Mouse (Mus musculus) hindbrain, embryonic 14.5 days (tissue): ENCODE data around the gene Klhl6. TPM values are rescaled to one million over a fixed set of nuclear protein-coding genes. Genes with fewer than 3 reads are reported as not detected.
"Not testable (repeated sequence)": the region's sequence is repeated elsewhere in the genome, so short reads cannot be mapped to it uniquely, and the experiment has no call there.

Experiments used
- ATAC-seq: fragments of 200-750 bp; cut with Nextera tagmentation; 2 replicates; pipeline ENCODE4 v1.8.0; 2017; ENCODE audit warnings: moderate number of reproducible peaks, mild to moderate bottlenecking, moderate TSS enrichment, moderate library complexity; ENCODE audit not compliant: low FRiP score
- DNase-seq: peaks from one replicate; pipeline ENCODE4 v3.0.0-alpha.2; 2015; ENCODE audit warnings: low spot score
- H3K27ac ChIP-seq: fragments of 300-500 bp; sonication (generic); 2 replicates; pipeline ENCODE4 v1.5.1; 2014; ENCODE audit warnings: mild to moderate bottlenecking, moderate library complexity
- H3K27me3 ChIP-seq: fragments of 300-500 bp; sonication (generic); 2 replicates; pipeline ENCODE4 v1.6.1; 2014; ENCODE audit warnings: mild to moderate bottlenecking, low read length, mixed read lengths; ENCODE audit not compliant: control insufficient read depth, insufficient read depth
- H3K36me3 ChIP-seq: fragments of 300-500 bp; sonication (generic); replicated peaks from 2 replicates; pipeline ENCODE4 v1.6.1; 2014; ENCODE audit not compliant: control insufficient read depth, insufficient read depth
- H3K4me1 ChIP-seq: fragments of 300-500 bp; sonication (generic); replicated peaks from 2 replicates; pipeline ENCODE4 v1.6.1; 2014; ENCODE audit warnings: antibody characterized with exemption, low read length, mixed read lengths; ENCODE audit not compliant: control insufficient read depth, insufficient read depth
- H3K4me2 ChIP-seq: fragments of 300-500 bp; sonication (generic); replicated peaks from 2 replicates; pipeline ENCODE4 v1.6.1; 2014; ENCODE audit warnings: mild to moderate bottlenecking, moderate library complexity
- H3K4me3 ChIP-seq: fragments of 300-500 bp; sonication (generic); replicated peaks from 2 replicates; pipeline ENCODE4 v1.5.1; 2014; ENCODE audit warnings: mild to moderate bottlenecking, low read length
- H3K9ac ChIP-seq: fragments of 300-500 bp; sonication (generic); 2 replicates; pipeline ENCODE4 v1.6.1; 2014
- H3K9me3 ChIP-seq: fragments of 300-500 bp; sonication (generic); 2 replicates; pipeline ENCODE4 v1.6.1; 2016; ENCODE audit warnings: low read length; ENCODE audit not compliant: control insufficient read depth
- whole genome bisulfite sequencing: fragments of 180-500 bp; shearing (Covaris S2); extraction: QIAGEN DNeasy Blood & Tissue Kit; methylation state at CpG from one replicate; pipeline ENCODE4 v1.1.7; 2014; 5-methylcytosine and 5-hydroxymethylcytosine counted together
- polyA plus RNA-seq: library from polyadenylated mRNA; unstranded; fragments of >200 nt; fragmentation: Nextera tagmentation; extraction: Ambion mirVana; gene quantifications from 2 replicates; pipeline ENCODE4 v1.2.1, GENCODE M21; 2014

Klhl6 gene
- polyA plus RNA-seq, result 3.7 and 4.7 TPM in 2 replicates

GRCm38 (mm10) chr16:19982537-19983257 is at the start of gene Klhl6:
Gene Klhl6 (minus strand): TSS chr16:19983037.
- Histone ChIP-seq H3K9ac (no peak within 1 kb of the TSS), H3K36me3 (no peaks in the 10 kb centered on the region), H3K4me1 (no peaks in the 10 kb centered on the region), H3K27me3 (no peaks in the 10 kb centered on the region), H3K4me2 (no peak within 1 kb of the TSS), H3K9me3 (no peaks in the 10 kb centered on the region), H3K27ac (no peak within 1 kb of the TSS), H3K4me3 (peak within 1 kb of the TSS; percentile 14; the same call in 1 of the 2 replicates)
- DNase-seq (no peak), ATAC-seq (no peak)
- WGBS, result 76% methylated on average over 14 of the region's 14 CpGs

GRCm38 (mm10) chr16:20027241-20027640 is 44.4 kb upstream of the Klhl6 start:
- not testable (repeated sequence) for H3K27me3 ChIP-seq, H3K4me3 ChIP-seq, H3K4me2 ChIP-seq, DNase-seq, H3K27ac ChIP-seq, H3K4me1 ChIP-seq, H3K9ac ChIP-seq, H3K36me3 ChIP-seq, ATAC-seq, H3K9me3 ChIP-seq
- 91% methylated on average over 2 of the region's 4 CpGs for WGBS

GRCm38 (mm10) chr16:20022821-20023220 is 40.0 kb upstream of the Klhl6 start:
- H3K4me3 ChIP-seq, result no peak overlapping the region
- DNase-seq (no peak), ATAC-seq (no peak)
- no peak overlapping the region for H3K4me2 ChIP-seq
- 79% methylated on average over 1 of the region's 1 CpGs for WGBS
- no peaks in the 10 kb centered on the region for H3K36me3 ChIP-seq
- no peak overlapping the region for H3K9ac ChIP-seq
- H3K27ac ChIP-seq, result no peak overlapping the region
- H3K27me3 ChIP-seq, result no peaks in the 10 kb centered on the region
- H3K9me3 ChIP-seq, result no peaks in the 10 kb centered on the region
- no peaks in the 10 kb centered on the region for H3K4me1 ChIP-seq

GRCm38 (mm10) chr16:20021848-20022247 is 39.0 kb upstream of the Klhl6 start:
- no peaks in the 10 kb centered on the region for H3K4me1 ChIP-seq
- DNase-seq, result no peak
- H3K4me3 ChIP-seq, result no peak overlapping the region
- H3K27ac ChIP-seq, result no peak overlapping the region
- H3K9ac ChIP-seq, result no peak overlapping the region
- no peak for ATAC-seq
- no peaks in the 10 kb centered on the region for H3K36me3 ChIP-seq
- no peak overlapping the region for H3K4me2 ChIP-seq
- no peaks in the 10 kb centered on the region for H3K27me3 ChIP-seq
- WGBS, result 95% methylated on average over 2 of the region's 2 CpGs
- H3K9me3 ChIP-seq, result no peaks in the 10 kb centered on the region

- Histone ChIP-seq H3K4me2 (no peak overlapping the region), H3K27ac (no peak overlapping the region), H3K27me3 (no peaks in the 10 kb centered on the region), H3K9ac (no peak overlapping the region), H3K36me3 (no peaks in the 10 kb centered on the region), H3K9me3 (no peaks in the 10 kb centered on the region), H3K4me1 (no peaks in the 10 kb centered on the region), H3K4me3 (no peak overlapping the region)
- no peak for DNase-seq
- ATAC-seq, result no peak
Measured at GRCm38 (mm10) chr16:20012647-20013046, 29.8 kb upstream of the Klhl6 start.

GRCm38 (mm10) chr16:20006066-20006465 is 23.2 kb upstream of the Klhl6 start:
- H3K9me3 ChIP-seq, result no peaks in the 10 kb centered on the region
- H3K9ac ChIP-seq, result no peak overlapping the region
- H3K36me3 ChIP-seq, result no peaks in the 10 kb centered on the region
- WGBS, result 80% methylated on average over 1 of the region's 1 CpGs
- ATAC-seq (no peak), DNase-seq (no peak)
- no peak overlapping the region for H3K27ac ChIP-seq
- no peaks in the 10 kb centered on the region for H3K4me1 ChIP-seq
- no peaks in the 10 kb centered on the region for H3K27me3 ChIP-seq
- H3K4me2 ChIP-seq, result no peak overlapping the region
- H3K4me3 ChIP-seq, result no peak overlapping the region

- not testable (repeated sequence) for H3K4me1 ChIP-seq, DNase-seq, H3K36me3 ChIP-seq, H3K9ac ChIP-seq, ATAC-seq, H3K9me3 ChIP-seq, H3K27ac ChIP-seq, H3K4me3 ChIP-seq, H3K4me2 ChIP-seq, H3K27me3 ChIP-seq
- WGBS, result 95% methylated on average over 8 of the region's 8 CpGs
Measured at GRCm38 (mm10) chr16:20000286-20000685, 17.4 kb upstream of the Klhl6 start.

- no peaks in the 10 kb centered on the region for H3K9me3 ChIP-seq
- ATAC-seq (no peak), DNase-seq (no peak)
- 92% methylated on average over 7 of the region's 7 CpGs for WGBS
- H3K9ac ChIP-seq, result no peak overlapping the region
- H3K4me3 ChIP-seq, result no peak overlapping the region
- H3K4me2 ChIP-seq, result no peak overlapping the region
- no peaks in the 10 kb centered on the region for H3K36me3 ChIP-seq
- H3K27ac ChIP-seq, result no peak overlapping the region
- no peaks in the 10 kb centered on the region for H3K4me1 ChIP-seq
- H3K27me3 ChIP-seq, result no peaks in the 10 kb centered on the region
Measured at GRCm38 (mm10) chr16:19997616-19998015, 14.8 kb upstream of the Klhl6 start.

- DNase-seq, result not testable (repeated sequence)
Measured at GRCm38 (mm10) chr16:19996913-19997312, 14.1 kb upstream of the Klhl6 start.

GRCm38 (mm10) chr16:19995818-19996217 is 13.0 kb upstream of the Klhl6 start:
- Histone ChIP-seq H3K36me3 (no peaks in the 10 kb centered on the region), H3K4me3 (no peak overlapping the region), H3K27ac (no peak overlapping the region), H3K9me3 (no peaks in the 10 kb centered on the region), H3K4me2 (no peak overlapping the region), H3K4me1 (no peaks in the 10 kb centered on the region), H3K27me3 (no peaks in the 10 kb centered on the region), H3K9ac (no peak overlapping the region)
- DNase-seq, result no peak
- no peak for ATAC-seq

More at GRCm38 (mm10) chr16:19996913-19997312, 14.1 kb upstream of the Klhl6 start:
- H3K4me1 ChIP-seq, H3K36me3 ChIP-seq, H3K4me3 ChIP-seq, H3K4me2 ChIP-seq, H3K27me3 ChIP-seq, H3K9me3 ChIP-seq, H3K9ac ChIP-seq, ATAC-seq, H3K27ac ChIP-seq: not testable (repeated sequence)
- WGBS, result 18% methylated on average over 6 of the region's 6 CpGs
